Mouse (Mus musculus): ENCODE measurements around the gene Tpo. TPM values are rescaled to one million over a fixed set of nuclear protein-coding genes. Genes with fewer than 3 reads are reported as not detected.

Tpo gene
- polyA plus RNA-seq (2015; fragmentation: Nextera tagmentation; extraction: Ambion mirVana), result 0.22 and 0.35 TPM in 2 replicates

DNA sequence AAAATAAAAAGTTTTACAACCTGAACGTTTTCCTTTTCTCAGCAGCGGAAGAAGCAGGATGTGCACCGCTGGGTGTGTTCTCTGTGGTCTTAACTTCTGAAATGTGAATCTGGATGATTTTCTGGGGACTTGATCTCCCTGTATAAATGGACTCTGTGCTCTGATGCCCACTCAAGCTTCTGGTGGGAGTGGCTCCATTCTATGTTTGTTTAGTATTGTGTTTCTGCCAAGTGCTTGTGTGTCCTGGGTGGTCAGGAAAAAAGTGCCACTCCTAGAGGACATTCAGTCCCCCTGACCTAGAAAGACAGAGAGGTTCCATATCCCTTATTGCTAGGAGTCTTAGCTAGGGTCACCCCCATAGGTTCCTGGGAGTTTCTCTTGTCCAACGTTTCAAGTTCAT lies at the start of gene Tpo:
Tpo (minus strand) TSS at position 101 of the 400 bp plus-strand sequence.
- H3K27ac ChIP-seq, result no peak within 1 kb of the TSS
- no peaks in the 10 kb centered on the region for H3K9me3 ChIP-seq
- H3K27me3 ChIP-seq (replicated peaks), result no peaks in the 10 kb centered on the region
- WGBS, result 91% methylated on average over 4 of the region's 4 CpGs
- no peaks in the 10 kb centered on the region for H3K36me3 ChIP-seq (replicated peaks)
- no peak within 1 kb of the TSS for H3K9ac ChIP-seq
- ATAC-seq (replicated peaks), result no peak
- no peak within 1 kb of the TSS for H3K4me2 ChIP-seq
- H3K4me1 ChIP-seq, result peaks cover 9% of the 10 kb centered on the region
- no peak within 1 kb of the TSS for H3K4me3 ChIP-seq

- H3K4me3 ChIP-seq, result no peak overlapping the region
- H3K27ac ChIP-seq, result no peak overlapping the region
- H3K27me3 ChIP-seq (replicated peaks), result no peaks in the 10 kb centered on the region
- 83% methylated on average over 3 of the region's 3 CpGs for WGBS
- no peak overlapping the region for H3K4me2 ChIP-seq
- no peaks in the 10 kb centered on the region for H3K36me3 ChIP-seq (replicated peaks)
- no peaks in the 10 kb centered on the region for H3K4me1 ChIP-seq
- no peak overlapping the region for H3K9ac ChIP-seq
- no peaks in the 10 kb centered on the region for H3K9me3 ChIP-seq
- no peak for ATAC-seq (replicated peaks)
Measured at GRCm38 (mm10) chr12:30181721-30182120, 49.3 kb upstream of the Tpo start.

- no peaks in the 10 kb centered on the region for H3K4me1 ChIP-seq
- H3K4me2 ChIP-seq, result no peak overlapping the region
- no peak overlapping the region for H3K9ac ChIP-seq
- H3K4me3 ChIP-seq, result no peak overlapping the region
- H3K9me3 ChIP-seq, result no peaks in the 10 kb centered on the region
- 78% methylated on average over 1 of the region's 1 CpGs for WGBS
- ATAC-seq (replicated peaks), result no peak
- no peaks in the 10 kb centered on the region for H3K27me3 ChIP-seq (replicated peaks)
- no peak overlapping the region for H3K27ac ChIP-seq
- H3K36me3 ChIP-seq (replicated peaks), result no peaks in the 10 kb centered on the region
Measured at GRCm38 (mm10) chr12:30179623-30180022, 47.2 kb upstream of the Tpo start.

DNA sequence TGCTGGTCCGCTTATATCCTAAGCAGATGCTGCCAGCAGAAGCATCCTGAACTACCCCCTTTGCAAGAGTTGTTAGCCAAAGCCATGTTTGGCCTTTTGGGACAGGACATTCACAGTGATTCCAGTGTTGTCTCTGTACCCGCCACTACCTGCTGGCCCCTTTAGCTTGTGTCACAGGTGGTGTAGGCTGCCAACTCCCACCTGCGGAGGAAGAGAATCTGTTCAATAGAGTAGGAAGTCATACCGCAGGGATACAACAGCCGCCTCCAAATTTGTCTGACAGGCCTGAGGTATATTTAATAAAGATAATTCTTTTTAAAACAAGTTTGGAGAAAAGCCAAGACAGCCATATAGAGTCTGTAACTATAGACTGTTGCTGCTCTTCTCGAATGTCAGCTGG lies 45.5 kb upstream of the Tpo start:
- WGBS, result 84% methylated on average over 6 of the region's 6 CpGs
- Histone ChIP-seq H3K36me3 (replicated peaks) (no peaks in the 10 kb centered on the region), H3K27me3 (replicated peaks) (no peaks in the 10 kb centered on the region)

DNA sequence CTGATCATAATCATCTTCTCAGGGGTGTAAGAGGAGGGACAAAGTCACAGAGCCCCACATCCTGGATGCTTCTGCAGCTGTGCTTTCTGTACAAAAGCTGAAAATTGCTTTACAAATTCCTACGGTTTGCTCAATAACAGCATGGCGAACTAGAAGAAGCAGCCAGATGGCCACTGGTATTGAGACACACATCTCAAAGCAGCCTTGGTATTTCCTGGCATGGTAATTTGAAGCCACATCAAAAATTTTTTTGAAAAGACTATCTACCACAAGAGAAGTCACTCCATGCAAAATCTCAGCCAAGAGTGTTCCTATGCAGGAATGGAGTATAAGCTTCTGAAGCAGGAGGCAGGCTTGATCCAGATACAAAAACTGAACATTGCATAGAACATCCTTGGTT lies 45.1 kb upstream of the Tpo start:
- H3K4me2 ChIP-seq, result no peak overlapping the region
- H3K27ac ChIP-seq, result no peak overlapping the region
- no peak overlapping the region for H3K9ac ChIP-seq
- H3K4me3 ChIP-seq, result no peak overlapping the region
- H3K36me3 ChIP-seq (replicated peaks), result no peaks in the 10 kb centered on the region
- no peaks in the 10 kb centered on the region for H3K9me3 ChIP-seq
- WGBS, result 93% methylated on average over 2 of the region's 2 CpGs
- no peak for ATAC-seq (replicated peaks)
- no peaks in the 10 kb centered on the region for H3K4me1 ChIP-seq
- H3K27me3 ChIP-seq (replicated peaks), result no peaks in the 10 kb centered on the region

More for the DNA sequence above, 45.5 kb upstream of the Tpo start:
- Histone ChIP-seq H3K4me3 (no peak overlapping the region), H3K9ac (no peak overlapping the region), H3K27ac (no peak overlapping the region), H3K4me2 (no peak overlapping the region), H3K9me3 (no peaks in the 10 kb centered on the region), H3K4me1 (no peaks in the 10 kb centered on the region)
- ATAC-seq (replicated peaks), result no peak

GRCm38 (mm10) chr12:30168491-30168890 lies 36.1 kb upstream of the Tpo start:
- H3K27ac ChIP-seq, result no peak overlapping the region
- no peaks in the 10 kb centered on the region for H3K4me1 ChIP-seq
- no peak for ATAC-seq (replicated peaks)
- no peaks in the 10 kb centered on the region for H3K36me3 ChIP-seq (replicated peaks)
- WGBS, result 74% methylated on average over 3 of the region's 3 CpGs
- no peak overlapping the region for H3K9ac ChIP-seq
- H3K27me3 ChIP-seq (replicated peaks), result no peaks in the 10 kb centered on the region
- no peak overlapping the region for H3K4me2 ChIP-seq
- no peaks in the 10 kb centered on the region for H3K9me3 ChIP-seq
- no peak overlapping the region for H3K4me3 ChIP-seq

GRCm38 (mm10) chr12:30164538-30164937 lies 32.1 kb upstream of the Tpo start:
- Histone ChIP-seq H3K4me3 (no peak overlapping the region), H3K27ac (no peak overlapping the region), H3K4me2 (no peak overlapping the region), H3K36me3 (replicated peaks) (no peaks in the 10 kb centered on the region), H3K9me3 (no peaks in the 10 kb centered on the region), H3K27me3 (replicated peaks) (no peaks in the 10 kb centered on the region), H3K4me1 (no peaks in the 10 kb centered on the region), H3K9ac (no peak overlapping the region)
- WGBS, result 89% methylated on average over 5 of the region's 5 CpGs
- no peak for ATAC-seq (replicated peaks)

GRCm38 (mm10) chr12:30164005-30164404 lies 31.6 kb upstream of the Tpo start:
- no peaks in the 10 kb centered on the region for H3K4me1 ChIP-seq
- H3K4me2 ChIP-seq, result no peak overlapping the region
- no peak overlapping the region for H3K9ac ChIP-seq
- no peak overlapping the region for H3K4me3 ChIP-seq
- H3K27me3 ChIP-seq (replicated peaks), result no peaks in the 10 kb centered on the region
- WGBS, result 95% methylated on average over 6 of the region's 6 CpGs
- H3K27ac ChIP-seq, result no peak overlapping the region
- H3K36me3 ChIP-seq (replicated peaks), result no peaks in the 10 kb centered on the region
- no peak for ATAC-seq (replicated peaks)
- no peaks in the 10 kb centered on the region for H3K9me3 ChIP-seq

DNA sequence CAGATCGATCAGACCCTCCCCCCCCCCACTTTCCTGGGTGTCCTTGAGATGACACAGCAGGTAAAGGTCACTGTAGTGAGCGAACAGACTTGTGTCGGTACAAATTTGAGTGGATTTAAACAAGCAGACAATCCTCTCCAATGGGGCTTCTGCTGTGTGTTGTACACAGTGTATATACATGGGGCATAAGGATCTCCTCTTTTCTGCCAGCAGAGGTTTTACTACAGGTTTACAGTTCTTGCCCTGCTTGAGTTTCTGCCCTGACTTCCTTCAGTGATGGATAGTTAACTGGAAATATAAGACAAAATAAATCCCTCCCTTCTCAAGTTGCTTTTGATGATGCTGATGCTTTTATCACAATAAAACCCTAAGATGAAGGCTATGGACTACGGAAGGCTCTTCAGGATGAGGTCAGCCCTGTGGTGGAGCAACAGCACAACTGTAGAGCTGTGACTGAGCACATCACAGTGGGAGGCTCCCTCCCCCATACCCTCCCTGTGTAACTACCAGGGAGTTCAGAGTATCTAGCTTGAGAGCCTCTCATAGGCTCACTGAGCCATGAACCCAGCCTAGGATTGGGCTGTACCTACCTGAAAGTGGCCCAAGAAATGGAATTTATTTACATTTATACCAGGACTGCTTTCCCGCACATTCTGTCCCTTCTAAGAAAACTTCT lies 29.4 kb upstream of the Tpo start:
- Histone ChIP-seq H3K4me1 (no peaks in the 10 kb centered on the region), H3K27ac (no peak overlapping the region), H3K9me3 (no peaks in the 10 kb centered on the region), H3K4me2 (no peak overlapping the region), H3K4me3 (no peak overlapping the region), H3K27me3 (replicated peaks) (no peaks in the 10 kb centered on the region), H3K36me3 (replicated peaks) (no peaks in the 10 kb centered on the region), H3K9ac (no peak overlapping the region)
- 89% methylated on average over 5 of the region's 5 CpGs for WGBS
- ATAC-seq (replicated peaks), result no peak; the same call in 1 of the 2 replicates

- Histone ChIP-seq H3K9me3 (no peaks in the 10 kb centered on the region), H3K36me3 (replicated peaks) (no peaks in the 10 kb centered on the region), H3K4me3 (no peak overlapping the region), H3K4me2 (no peak overlapping the region), H3K4me1 (no peaks in the 10 kb centered on the region), H3K9ac (no peak overlapping the region), H3K27me3 (replicated peaks) (no peaks in the 10 kb centered on the region), H3K27ac (no peak overlapping the region)
- ATAC-seq (replicated peaks), result peak; percentile 33; the same call in 1 of the 2 replicates
- 81% methylated on average over 3 of the region's 3 CpGs for WGBS
Measured at GRCm38 (mm10) chr12:30160475-30160874, 28.1 kb upstream of the Tpo start.

DNA sequence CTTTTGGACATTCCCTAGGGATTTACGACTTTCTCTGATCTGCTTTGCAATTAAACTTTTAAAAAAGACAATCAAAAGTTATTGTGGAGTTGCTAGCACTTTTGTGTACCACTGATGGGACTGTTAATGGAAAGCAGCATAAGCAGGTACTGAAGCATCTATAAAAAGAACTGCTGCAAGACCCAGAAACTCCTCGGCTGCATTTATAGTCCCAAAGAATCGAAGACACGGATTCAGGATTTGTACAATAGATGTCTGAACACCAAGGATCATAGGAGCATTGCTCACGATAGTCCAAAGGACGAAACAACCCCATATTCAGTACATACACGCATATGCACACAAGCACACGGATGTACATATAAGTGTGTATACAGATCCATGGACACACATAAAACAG lies 27.4 kb upstream of the Tpo start:
- no peaks in the 10 kb centered on the region for H3K4me1 ChIP-seq
- no peaks in the 10 kb centered on the region for H3K27me3 ChIP-seq (replicated peaks)
- H3K36me3 ChIP-seq (replicated peaks), result no peaks in the 10 kb centered on the region
- no peak overlapping the region for H3K9ac ChIP-seq
- H3K27ac ChIP-seq, result no peak overlapping the region
- no peaks in the 10 kb centered on the region for H3K9me3 ChIP-seq
- H3K4me2 ChIP-seq, result no peak overlapping the region
- 88% methylated on average over 8 of the region's 8 CpGs for WGBS
- ATAC-seq (replicated peaks), result no peak
- no peak overlapping the region for H3K4me3 ChIP-seq

DNA sequence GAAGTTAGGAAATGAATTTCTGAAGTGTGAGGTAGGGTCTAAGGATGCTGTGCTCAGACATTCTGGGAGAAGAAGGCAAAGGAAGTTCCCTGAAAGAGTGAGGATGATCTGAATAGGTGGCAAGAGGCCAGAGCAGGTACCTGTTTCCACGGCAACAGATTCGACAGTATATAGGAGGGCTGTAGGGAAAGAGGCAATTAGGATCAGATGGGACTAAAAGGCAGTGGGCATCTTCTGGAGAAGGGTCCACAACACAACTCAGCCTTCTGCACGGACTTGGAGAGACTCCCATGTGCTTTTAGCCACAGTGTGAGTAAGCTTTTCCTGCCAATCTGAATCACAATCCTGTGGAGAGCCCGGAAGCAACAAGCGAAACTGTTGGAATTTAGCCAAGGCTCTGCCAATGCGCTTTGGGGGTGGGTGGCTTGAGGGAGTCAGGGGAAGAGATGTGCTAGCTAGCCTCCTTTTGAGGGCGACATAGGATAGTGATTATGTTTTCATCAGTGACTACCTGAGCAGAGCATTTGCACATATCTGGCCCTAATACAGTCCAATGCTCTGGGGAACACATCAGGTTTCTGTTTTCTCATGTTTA lies 21.8 kb upstream of the Tpo start:
- Histone ChIP-seq H3K9me3 (no peaks in the 10 kb centered on the region), H3K9ac (no peak overlapping the region), H3K27ac (no peak overlapping the region), H3K4me1 (peaks cover 5% of the 10 kb centered on the region; the same call in 1 of the 2 replicates), H3K4me2 (no peak overlapping the region), H3K36me3 (replicated peaks) (no peaks in the 10 kb centered on the region), H3K4me3 (no peak overlapping the region), H3K27me3 (replicated peaks) (no peaks in the 10 kb centered on the region)
- WGBS, result 53% methylated on average over 7 of the region's 7 CpGs
- peak; percentile 52 for ATAC-seq (replicated peaks)

DNA sequence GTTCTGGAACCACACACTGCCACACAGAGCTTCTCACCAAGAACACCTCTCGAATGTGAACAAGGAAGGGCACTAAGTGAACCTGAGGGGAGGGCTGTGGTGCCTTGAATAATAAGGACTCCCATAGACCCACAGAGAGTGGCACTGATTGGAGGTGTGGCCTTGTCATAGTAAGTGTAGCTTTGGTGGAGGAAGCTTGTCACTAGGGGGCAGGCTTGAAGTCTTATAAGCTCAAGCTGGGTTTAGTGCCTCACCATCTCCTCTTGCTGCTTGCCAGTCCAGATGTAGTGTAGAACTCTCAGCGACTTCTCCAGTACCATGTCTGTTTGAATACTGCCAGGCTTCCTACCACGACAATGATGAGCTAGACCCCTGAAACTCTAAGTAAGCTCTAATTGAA lies 9.7 kb upstream of the Tpo start:
- Histone ChIP-seq H3K4me2 (no peak overlapping the region), H3K9ac (no peak overlapping the region), H3K9me3 (no peaks in the 10 kb centered on the region), H3K4me1 (no peaks in the 10 kb centered on the region), H3K36me3 (replicated peaks) (no peaks in the 10 kb centered on the region), H3K27me3 (replicated peaks) (no peaks in the 10 kb centered on the region), H3K4me3 (no peak overlapping the region), H3K27ac (no peak overlapping the region)
- 61% methylated on average over 3 of the region's 3 CpGs for WGBS
- no peak for ATAC-seq (replicated peaks)
